Mouse (Mus musculus): ENCODE data around the gene Ripk1. TPM values are rescaled to one million over a fixed set of nuclear protein-coding genes. Genes with fewer than 3 reads are reported as not detected.
A peak's percentile ranks its signal among the peaks of the same experiment; 100 is the strongest.

Ripk1 gene
- polyA plus RNA-seq, 1 experiment from 2014 or later: 9.8 TPM

DNA sequence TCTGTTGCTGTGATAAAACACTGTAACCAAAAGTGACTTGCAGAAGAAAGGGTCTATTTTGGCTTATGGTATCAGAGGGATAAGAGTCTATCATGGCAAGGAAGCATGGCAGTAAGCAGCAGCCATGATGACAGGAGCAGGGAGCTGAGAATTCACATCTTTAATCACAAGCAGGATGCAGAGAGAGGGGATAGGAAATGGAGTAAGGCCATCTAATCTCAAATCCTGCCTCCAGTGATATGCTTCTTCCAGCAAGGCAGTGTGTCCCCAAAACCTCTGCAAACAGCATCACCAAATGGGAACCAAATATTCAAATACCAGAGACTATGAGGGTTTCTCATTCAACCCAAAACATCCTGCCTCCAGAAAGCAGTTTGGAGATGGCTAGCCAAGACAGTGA is 35.6 kb upstream of the Ripk1 start:
- Histone ChIP-seq H3K9me3 (ENCODE audit: control insufficient read depth, low read length) (no peaks in the 10 kb centered on the region), H3K4me2 (ENCODE audit: low read depth, low read length, severe bottlenecking) (no peak overlapping the region), H3K4me1 (replicated peaks; ENCODE audit: control insufficient read depth, insufficient read depth, low read length) (no peaks in the 10 kb centered on the region), H3K4me3 (ENCODE audit: low read depth, low read length) (no peak overlapping the region), H3K9ac (ENCODE audit: low read length) (no peak overlapping the region), H3K36me3 (ENCODE audit: control insufficient read depth, insufficient read depth, low read length) (no peaks in the 10 kb centered on the region), H3K27ac (ENCODE audit: low read depth, low read length) (no peak overlapping the region), H3K27me3 (ENCODE audit: control insufficient read depth, insufficient read depth, low read length) (no peaks in the 10 kb centered on the region)
- ATAC-seq (replicated peaks; ENCODE audit: low FRiP score) (no peak), DNase-seq (ENCODE audit: low spot score) (no peak)

DNA sequence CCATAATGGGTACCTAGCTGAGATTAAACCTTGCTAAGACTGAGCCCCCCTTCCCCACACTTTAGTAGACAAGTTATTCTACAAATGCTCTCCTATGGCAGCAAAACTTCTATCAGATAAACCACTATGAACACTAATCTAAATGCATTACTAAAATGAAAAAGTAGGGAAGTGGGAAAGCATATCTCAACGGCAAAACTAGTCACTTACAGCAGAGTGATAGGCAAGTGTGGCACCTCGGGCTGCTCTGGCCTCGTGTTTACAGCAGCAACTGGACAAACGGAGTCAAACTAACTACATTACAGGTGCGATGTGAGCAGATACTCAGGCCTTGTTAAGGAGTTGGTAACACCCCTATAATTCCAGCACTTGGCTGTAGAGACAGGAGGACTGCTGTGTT is 12.5 kb upstream of the Ripk1 start:
- Histone ChIP-seq H3K4me2 (ENCODE audit: low read depth, low read length, severe bottlenecking) (no peak overlapping the region), H3K4me3 (ENCODE audit: low read depth, low read length) (no peak overlapping the region), H3K4me1 (replicated peaks; ENCODE audit: control insufficient read depth, insufficient read depth, low read length) (no peaks in the 10 kb centered on the region), H3K9ac (ENCODE audit: low read length) (no peak overlapping the region), H3K36me3 (ENCODE audit: control insufficient read depth, insufficient read depth, low read length) (no peaks in the 10 kb centered on the region), H3K27me3 (ENCODE audit: control insufficient read depth, insufficient read depth, low read length) (no peaks in the 10 kb centered on the region), H3K27ac (ENCODE audit: low read depth, low read length) (no peak overlapping the region), H3K9me3 (ENCODE audit: control insufficient read depth, low read length) (no peaks in the 10 kb centered on the region)
- DNase-seq (ENCODE audit: low spot score): no peak
- WGBS: 82% methylated on average over 5 of the region's 5 CpGs
- ATAC-seq (replicated peaks; ENCODE audit: low FRiP score): no peak

DNA sequence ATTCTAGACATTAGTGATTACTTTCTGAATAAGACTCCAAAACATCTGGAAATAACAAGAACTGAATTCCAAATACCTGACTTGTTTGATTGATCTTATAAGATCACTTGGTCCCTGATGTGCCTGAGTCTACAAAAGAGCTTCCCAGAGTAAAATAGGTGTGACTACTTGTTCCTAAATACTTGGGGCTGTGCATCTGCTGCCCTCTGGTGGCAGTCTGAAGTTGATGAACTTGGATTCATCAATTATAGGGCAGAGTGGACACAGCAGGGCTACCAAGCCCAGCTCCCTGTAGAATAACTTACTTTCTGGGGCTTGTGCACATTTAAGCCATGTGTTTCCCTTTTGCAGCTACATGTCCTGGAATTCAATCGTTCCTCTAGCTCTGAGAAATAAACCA is 7.0 kb upstream of the Ripk1 start:
- no peak overlapping the region for H3K4me3 ChIP-seq (ENCODE audit: low read depth, low read length)
- no peaks in the 10 kb centered on the region for H3K27me3 ChIP-seq (ENCODE audit: control insufficient read depth, insufficient read depth, low read length)
- no peaks in the 10 kb centered on the region for H3K4me1 ChIP-seq (replicated peaks; ENCODE audit: control insufficient read depth, insufficient read depth, low read length)
- DNase-seq (ENCODE audit: low spot score) (peak; percentile 74), ATAC-seq (replicated peaks; ENCODE audit: low FRiP score) (peak; percentile 53; the same call in 1 of the 2 replicates)
- no peaks in the 10 kb centered on the region for H3K9me3 ChIP-seq (ENCODE audit: control insufficient read depth, low read length)
- H3K9ac ChIP-seq (ENCODE audit: low read length): no peak overlapping the region
- H3K27ac ChIP-seq (ENCODE audit: low read depth, low read length): no peak overlapping the region
- WGBS: 18% methylated on average over 1 of the region's 1 CpGs
- no peak overlapping the region for H3K4me2 ChIP-seq (ENCODE audit: low read depth, low read length, severe bottlenecking)
- H3K36me3 ChIP-seq (ENCODE audit: control insufficient read depth, insufficient read depth, low read length): no peaks in the 10 kb centered on the region

DNA sequence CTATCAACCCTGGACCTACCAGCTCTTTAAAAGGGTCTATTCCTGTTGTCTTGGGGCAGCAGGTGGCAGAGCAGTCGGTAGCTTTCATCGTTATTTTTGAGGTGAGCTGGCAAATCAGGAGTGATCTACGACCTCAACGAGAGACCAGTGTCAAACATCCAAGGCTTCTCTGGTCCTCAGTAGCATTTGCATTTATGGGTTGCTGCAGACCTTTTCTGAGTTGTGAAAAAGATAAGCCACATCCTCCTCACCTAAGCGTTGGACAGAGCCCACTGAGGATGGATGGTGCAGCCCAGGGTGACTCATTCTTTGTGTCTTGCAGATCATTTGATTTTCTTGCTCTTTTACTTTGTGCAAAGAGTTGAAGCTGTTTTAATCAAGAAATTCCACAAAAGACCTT is 895 bp downstream of the Ripk1 start:
- WGBS: 13% methylated on average over 5 of the region's 5 CpGs
- Histone ChIP-seq H3K27ac (ENCODE audit: low read depth, low read length) (no peak overlapping the region), H3K36me3 (ENCODE audit: control insufficient read depth, insufficient read depth, low read length) (no peaks in the 10 kb centered on the region), H3K4me2 (ENCODE audit: low read depth, low read length, severe bottlenecking) (peak overlapping the region; percentile 86), H3K27me3 (ENCODE audit: control insufficient read depth, insufficient read depth, low read length) (no peaks in the 10 kb centered on the region), H3K4me3 (ENCODE audit: low read depth, low read length) (peak overlapping the region; percentile 92), H3K9ac (ENCODE audit: low read length) (peak overlapping the region; percentile 87), H3K4me1 (replicated peaks; ENCODE audit: control insufficient read depth, insufficient read depth, low read length) (no peaks in the 10 kb centered on the region; the same call in 1 of the 2 replicates), H3K9me3 (ENCODE audit: control insufficient read depth, low read length) (no peaks in the 10 kb centered on the region)
- DNase-seq (ENCODE audit: low spot score) (no peak), ATAC-seq (replicated peaks; ENCODE audit: low FRiP score) (0 out of 2 replicates have a peak, but pooled peaks have one; percentile 18)

DNA sequence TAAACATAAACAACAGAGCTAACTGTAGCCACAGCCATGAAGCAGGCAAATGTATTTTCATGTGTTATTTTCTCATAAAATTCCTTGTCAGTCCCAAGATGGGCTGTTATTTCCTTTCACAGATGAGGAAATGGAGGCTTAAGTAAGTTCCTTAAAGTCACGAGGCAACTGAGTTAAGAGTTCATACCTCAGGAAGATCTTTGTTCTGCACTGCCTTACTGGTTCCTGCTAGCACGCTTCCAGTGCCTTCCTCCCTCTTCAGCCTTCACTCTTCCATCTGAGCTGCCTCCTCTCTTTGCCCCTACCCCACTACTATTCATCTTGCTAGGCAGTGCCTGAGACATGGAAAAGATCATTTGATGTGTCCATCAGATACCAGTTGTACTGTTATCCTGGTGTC is 5.1 kb downstream of the Ripk1 start:
- Histone ChIP-seq H3K4me2 (ENCODE audit: low read depth, low read length, severe bottlenecking) (no peak overlapping the region), H3K27ac (ENCODE audit: low read depth, low read length) (no peak overlapping the region), H3K27me3 (ENCODE audit: control insufficient read depth, insufficient read depth, low read length) (no peaks in the 10 kb centered on the region), H3K4me3 (ENCODE audit: low read depth, low read length) (no peak overlapping the region), H3K9ac (ENCODE audit: low read length) (no peak overlapping the region), H3K36me3 (ENCODE audit: control insufficient read depth, insufficient read depth, low read length) (no peaks in the 10 kb centered on the region), H3K9me3 (ENCODE audit: control insufficient read depth, low read length) (no peaks in the 10 kb centered on the region), H3K4me1 (replicated peaks; ENCODE audit: control insufficient read depth, insufficient read depth, low read length) (no peaks in the 10 kb centered on the region; the same call in 1 of the 2 replicates)
- 75% methylated on average over 2 of the region's 2 CpGs for WGBS
- DNase-seq (ENCODE audit: low spot score) (no peak), ATAC-seq (replicated peaks; ENCODE audit: low FRiP score) (no peak)

DNA sequence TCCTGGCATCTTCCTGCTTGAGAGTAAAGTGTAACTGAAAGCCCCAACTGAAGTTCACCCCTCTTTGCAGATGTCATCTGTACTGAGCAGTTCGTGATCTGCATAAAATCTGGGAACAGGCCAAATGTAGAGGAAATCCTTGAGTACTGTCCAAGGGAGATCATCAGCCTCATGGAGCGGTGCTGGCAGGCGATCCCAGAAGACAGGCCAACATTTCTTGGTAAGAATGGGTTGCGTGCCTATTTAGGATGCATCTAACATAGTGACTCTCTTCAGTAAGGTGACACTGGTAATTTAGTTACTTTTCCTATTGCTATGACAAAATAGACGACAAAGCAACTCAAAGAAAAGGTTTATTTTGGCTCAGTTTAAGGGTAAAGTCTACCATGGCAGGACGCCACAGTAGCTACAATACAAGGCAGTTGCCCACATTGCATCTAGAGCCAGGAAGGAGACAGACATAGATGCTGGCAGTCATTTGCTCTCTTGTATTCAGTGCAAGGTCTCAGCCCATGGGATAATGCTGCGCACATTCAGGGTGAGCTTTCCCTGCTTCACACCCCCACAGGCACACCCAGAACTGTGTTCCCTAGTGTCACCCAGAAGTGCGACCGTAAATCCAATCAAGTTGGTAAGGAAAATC is 14.9 kb downstream of the Ripk1 start:
- Histone ChIP-seq H3K4me1 (replicated peaks; ENCODE audit: control insufficient read depth, insufficient read depth, low read length) (no peaks in the 10 kb centered on the region), H3K4me2 (ENCODE audit: low read depth, low read length, severe bottlenecking) (no peak overlapping the region), H3K9ac (ENCODE audit: low read length) (no peak overlapping the region), H3K4me3 (ENCODE audit: low read depth, low read length) (no peak overlapping the region), H3K27me3 (ENCODE audit: control insufficient read depth, insufficient read depth, low read length) (no peaks in the 10 kb centered on the region), H3K9me3 (ENCODE audit: control insufficient read depth, low read length) (no peaks in the 10 kb centered on the region), H3K36me3 (ENCODE audit: control insufficient read depth, insufficient read depth, low read length) (no peaks in the 10 kb centered on the region), H3K27ac (ENCODE audit: low read depth, low read length) (no peak overlapping the region)
- ATAC-seq (replicated peaks; ENCODE audit: low FRiP score) (no peak), DNase-seq (ENCODE audit: low spot score) (no peak)
- 96% methylated on average over 9 of the region's 9 CpGs for WGBS

DNA sequence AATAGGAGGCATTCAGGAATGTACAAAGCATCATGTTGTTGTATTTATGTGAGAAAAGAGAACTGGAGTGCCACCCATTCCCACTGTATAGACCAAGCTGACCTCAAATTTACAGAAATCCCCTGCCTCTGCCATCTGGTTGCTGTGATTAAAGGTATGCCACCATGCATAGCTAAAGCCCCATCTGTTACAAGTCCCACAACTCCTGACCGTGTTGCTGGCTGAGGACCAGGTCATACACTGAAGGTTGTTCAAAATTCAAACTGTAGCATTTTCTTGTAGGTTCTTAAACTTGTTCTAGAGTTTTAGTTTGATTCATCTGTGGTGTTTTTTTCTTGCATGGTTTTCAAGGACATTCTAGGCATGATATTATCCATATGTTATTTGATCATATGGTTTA is 16.4 kb downstream of the Ripk1 start:
- no peak for ATAC-seq (replicated peaks; ENCODE audit: low FRiP score)
- H3K36me3 ChIP-seq (ENCODE audit: control insufficient read depth, insufficient read depth, low read length): no peaks in the 10 kb centered on the region
- H3K4me2 ChIP-seq (ENCODE audit: low read depth, low read length, severe bottlenecking): no peak overlapping the region
- no peak overlapping the region for H3K9ac ChIP-seq (ENCODE audit: low read length)
- WGBS: 89% methylated on average over 1 of the region's 1 CpGs
- H3K27me3 ChIP-seq (ENCODE audit: control insufficient read depth, insufficient read depth, low read length): no peaks in the 10 kb centered on the region
- DNase-seq (ENCODE audit: low spot score): no peak
- H3K9me3 ChIP-seq (ENCODE audit: control insufficient read depth, low read length): no peaks in the 10 kb centered on the region
- no peak overlapping the region for H3K4me3 ChIP-seq (ENCODE audit: low read depth, low read length)
- H3K27ac ChIP-seq (ENCODE audit: low read depth, low read length): no peak overlapping the region
- H3K4me1 ChIP-seq (replicated peaks; ENCODE audit: control insufficient read depth, insufficient read depth, low read length): no peaks in the 10 kb centered on the region

DNA sequence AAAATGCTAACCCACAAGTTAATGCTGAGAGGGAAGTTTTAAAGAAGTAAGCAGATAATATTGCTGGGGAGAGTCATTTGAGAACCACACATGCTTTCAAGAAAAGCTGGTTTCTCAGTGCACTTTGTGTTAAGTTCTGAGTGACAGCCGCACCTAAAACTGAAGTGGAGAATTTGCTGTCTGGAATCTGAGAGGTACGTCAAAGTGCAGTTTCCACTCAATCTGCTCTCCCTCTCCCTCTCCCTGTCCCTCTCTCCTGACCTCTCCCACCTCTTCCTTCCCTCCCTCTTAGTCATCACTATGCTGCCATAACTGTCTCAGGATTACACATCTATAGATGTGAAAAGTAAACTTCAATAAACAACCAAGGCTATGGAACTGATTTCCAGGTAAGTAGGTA is 19.8 kb downstream of the Ripk1 start:
- no peaks in the 10 kb centered on the region for H3K27me3 ChIP-seq (ENCODE audit: control insufficient read depth, insufficient read depth, low read length)
- DNase-seq (ENCODE audit: low spot score): no peak
- H3K36me3 ChIP-seq (ENCODE audit: control insufficient read depth, insufficient read depth, low read length): no peaks in the 10 kb centered on the region
- no peak overlapping the region for H3K4me3 ChIP-seq (ENCODE audit: low read depth, low read length)
- H3K4me2 ChIP-seq (ENCODE audit: low read depth, low read length, severe bottlenecking): no peak overlapping the region
- no peak overlapping the region for H3K9ac ChIP-seq (ENCODE audit: low read length)
- H3K27ac ChIP-seq (ENCODE audit: low read depth, low read length): no peak overlapping the region
- no peaks in the 10 kb centered on the region for H3K9me3 ChIP-seq (ENCODE audit: control insufficient read depth, low read length)
- no peaks in the 10 kb centered on the region for H3K4me1 ChIP-seq (replicated peaks; ENCODE audit: control insufficient read depth, insufficient read depth, low read length)
- WGBS: 90% methylated on average over 2 of the region's 2 CpGs
- ATAC-seq (replicated peaks; ENCODE audit: low FRiP score): no peak

DNA sequence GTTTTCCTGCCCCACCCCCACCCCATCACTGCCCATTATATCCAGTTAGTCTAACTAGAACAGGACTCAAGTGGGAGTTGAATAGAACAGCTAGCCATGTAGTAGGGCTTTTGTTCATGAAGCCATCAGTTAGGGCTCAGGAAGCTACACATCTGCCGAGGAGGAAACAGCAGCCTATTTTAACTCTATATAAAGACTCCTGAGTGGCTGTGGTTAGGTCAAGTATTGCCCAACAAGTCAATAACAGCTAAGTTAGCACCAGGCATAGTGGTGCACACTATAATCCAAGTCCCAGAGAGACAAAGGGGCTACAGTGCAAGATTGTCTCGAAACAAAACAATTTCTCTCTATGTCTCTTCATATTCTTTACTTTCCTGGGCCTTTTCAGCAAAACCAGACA is 29.9 kb downstream of the Ripk1 start:
- H3K27me3 ChIP-seq (ENCODE audit: control insufficient read depth, insufficient read depth, low read length): no peaks in the 10 kb centered on the region
- H3K4me3 ChIP-seq (ENCODE audit: low read depth, low read length): no peak overlapping the region
- DNase-seq (ENCODE audit: low spot score) (no peak), ATAC-seq (replicated peaks; ENCODE audit: low FRiP score) (no peak)
- H3K27ac ChIP-seq (ENCODE audit: low read depth, low read length): no peak overlapping the region
- peaks cover 3% of the 10 kb centered on the region; the same call in 1 of the 2 replicates for H3K36me3 ChIP-seq (ENCODE audit: control insufficient read depth, insufficient read depth, low read length)
- no peak overlapping the region for H3K9ac ChIP-seq (ENCODE audit: low read length)
- no peaks in the 10 kb centered on the region for H3K9me3 ChIP-seq (ENCODE audit: control insufficient read depth, low read length)
- 69% methylated on average over 2 of the region's 2 CpGs for WGBS
- peaks cover 3% of the 10 kb centered on the region; the same call in 1 of the 2 replicates for H3K4me1 ChIP-seq (replicated peaks; ENCODE audit: control insufficient read depth, insufficient read depth, low read length)
- H3K4me2 ChIP-seq (ENCODE audit: low read depth, low read length, severe bottlenecking): no peak overlapping the region
